Mouse (Mus musculus) embryo, embryonic 9.5 days (tissue): ENCODE results near the gene Ncl.
A peak's percentile ranks its signal among the peaks of the same experiment; 100 is the strongest.

Source experiments
- DNase-seq: peaks from one replicate; pipeline ENCODE4 v3.0.0-alpha.2; 2017; ENCODE audit errors: extremely low spot score

The Ncl gene

GRCm38 (mm10) chr1:86358906-86359797, at the start of gene Ncl:
Gene Ncl (minus strand): TSS chr1:86359400.
- DNase-seq = peak; percentile 98

GRCm38 (mm10) chr1:86408515-86408914, 49.3 kb upstream of the Ncl start:
- no peak for DNase-seq

DNA sequence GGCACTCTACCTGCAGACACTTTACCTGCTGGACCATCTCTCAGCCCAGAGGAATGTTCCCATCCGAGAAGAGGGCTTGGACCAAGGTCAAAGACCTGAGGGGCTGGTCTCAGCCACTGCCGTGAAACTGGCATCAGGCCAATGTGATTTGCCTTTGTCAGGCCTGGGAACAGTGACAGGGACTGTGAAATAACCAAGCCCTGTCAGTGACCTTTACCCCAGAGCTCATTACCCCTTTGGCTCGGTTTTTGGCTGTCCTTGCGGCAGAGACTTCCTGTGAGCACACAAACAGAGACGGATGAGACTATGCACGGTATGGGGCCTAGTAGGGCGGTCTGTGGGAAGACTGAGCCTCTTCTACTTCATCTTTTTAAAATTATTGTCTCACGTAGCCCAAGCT, 47.7 kb upstream of the Ncl start:
- DNase-seq = no peak

- no peak for DNase-seq
Measured at GRCm38 (mm10) chr1:86406313-86406712, 47.1 kb upstream of the Ncl start.

- DNase-seq = no peak
Measured at GRCm38 (mm10) chr1:86404834-86405233, 45.6 kb upstream of the Ncl start.

DNA sequence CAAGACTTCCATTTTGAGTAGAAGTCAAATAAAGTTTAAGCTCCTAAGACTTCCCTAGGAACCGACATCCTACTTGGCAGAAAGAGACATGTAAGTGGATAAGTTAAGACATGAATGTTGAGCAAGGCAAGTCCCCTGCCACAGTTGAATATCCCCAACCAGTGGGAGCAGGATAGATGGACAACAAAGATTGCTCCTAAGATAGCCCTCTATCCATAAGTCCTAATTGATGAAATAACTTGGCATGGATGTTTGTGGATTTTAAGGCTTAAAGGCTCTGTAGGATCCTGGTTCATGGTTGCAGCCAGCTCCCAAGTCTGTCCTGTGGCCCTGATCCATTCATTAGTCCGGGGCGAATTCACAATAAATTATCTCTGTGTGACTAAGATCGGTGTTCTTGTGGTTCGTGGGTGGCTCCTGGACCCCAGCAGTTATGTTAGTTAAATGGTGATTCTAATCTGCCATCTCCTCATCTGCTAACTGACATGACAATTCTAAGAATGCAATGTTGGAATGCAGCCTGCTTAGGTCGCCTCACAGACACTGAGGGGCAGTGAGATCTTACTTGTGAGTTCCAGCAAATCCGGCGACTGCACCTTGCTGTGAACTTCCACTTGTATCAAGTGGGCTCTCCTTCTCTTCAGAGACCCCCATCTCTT, 41.0 kb upstream of the Ncl start:
- DNase-seq = no peak

- DNase-seq = no peak
Measured at GRCm38 (mm10) chr1:86399322-86399721, 40.1 kb upstream of the Ncl start.

DNA sequence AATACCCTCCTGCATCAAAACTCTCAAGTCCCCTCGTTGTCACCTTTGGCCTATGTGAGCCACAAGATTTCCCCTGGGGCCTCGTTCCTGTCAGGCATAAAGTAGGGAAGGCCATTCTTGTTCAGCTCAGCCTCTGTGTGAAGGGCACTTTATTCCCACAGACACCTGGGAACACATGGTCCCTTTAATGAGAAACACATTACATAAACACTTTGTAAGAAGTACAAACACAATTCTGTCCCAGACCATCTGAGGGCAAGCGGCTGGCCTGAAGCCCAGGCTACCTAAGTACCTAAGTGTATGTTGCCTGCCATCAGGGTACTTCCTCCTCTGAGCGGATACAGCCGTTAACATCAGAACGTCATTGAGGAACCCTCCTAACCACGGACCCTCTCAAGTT, 39.0 kb upstream of the Ncl start:
- DNase-seq = peak; percentile 41

GRCm38 (mm10) chr1:86397621-86398020, 38.4 kb upstream of the Ncl start:
- DNase-seq = no peak

- no peak for DNase-seq
Measured at GRCm38 (mm10) chr1:86395897-86396296, 36.7 kb upstream of the Ncl start.

DNA sequence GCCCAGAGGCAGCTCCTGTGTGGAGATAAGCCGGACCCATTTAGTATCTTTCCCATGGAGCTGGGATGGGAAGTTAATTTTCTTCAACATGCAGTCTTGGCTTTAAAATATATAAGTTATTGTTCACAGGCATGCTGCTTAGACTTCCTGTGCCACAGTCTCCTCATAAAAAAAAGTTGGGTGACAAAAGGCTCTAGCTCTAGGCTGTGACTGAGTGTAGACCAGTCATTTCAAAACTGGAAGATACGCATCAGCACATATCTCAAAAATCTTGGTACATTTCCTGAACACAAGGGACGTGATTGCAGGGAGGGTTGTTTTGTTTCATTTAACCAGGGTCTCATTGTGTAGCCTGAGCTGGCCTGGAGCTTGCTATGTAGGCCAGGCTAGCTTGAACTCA, 35.0 kb upstream of the Ncl start:
- no peak for DNase-seq

- no peak for DNase-seq
Measured at GRCm38 (mm10) chr1:86393219-86393618, 34.0 kb upstream of the Ncl start.

DNA sequence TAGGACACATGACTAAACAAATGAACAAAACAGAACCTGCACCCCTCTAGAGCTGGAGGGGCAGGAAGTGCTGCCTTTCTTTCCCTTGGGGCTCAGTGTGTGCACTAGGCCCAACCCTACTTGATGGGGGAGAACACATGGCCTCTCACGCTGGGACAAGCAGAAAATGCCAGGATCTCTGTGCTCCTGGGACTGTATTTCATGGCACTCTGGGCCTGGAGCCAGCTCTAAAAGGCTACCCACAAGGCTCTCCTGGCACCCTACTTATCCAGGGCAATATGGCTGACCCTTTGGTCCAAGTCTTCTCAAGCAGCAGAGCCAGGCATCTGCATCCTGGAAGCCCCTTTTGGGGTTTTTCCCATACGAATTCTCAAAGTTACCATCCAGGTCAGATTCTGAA, 32.2 kb upstream of the Ncl start:
- DNase-seq = no peak

- peak; percentile 81 for DNase-seq
Measured at GRCm38 (mm10) chr1:86389230-86389629, 30.0 kb upstream of the Ncl start.

DNA sequence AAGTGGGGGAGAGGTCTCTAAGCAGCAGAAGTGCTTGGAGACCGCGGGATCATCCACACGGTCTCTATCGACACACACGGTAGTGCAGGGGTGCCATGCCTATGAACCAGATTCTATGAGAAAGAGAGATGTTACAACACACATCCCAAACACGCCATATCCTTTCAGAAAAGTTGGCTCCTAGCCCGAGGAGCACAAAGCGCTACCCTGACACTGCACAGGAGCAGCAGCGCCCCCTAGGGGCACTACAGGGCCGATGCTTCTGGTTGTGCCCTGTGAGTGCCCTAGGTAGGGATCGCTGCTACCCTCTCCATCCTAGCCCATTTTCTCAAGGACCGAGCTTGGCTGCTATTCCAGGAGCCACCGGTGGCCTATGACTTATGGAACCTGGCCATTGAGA, 21.8 kb upstream of the Ncl start:
- DNase-seq = peak; percentile 35

GRCm38 (mm10) chr1:86379161-86379569, 20.0 kb upstream of the Ncl start:
- DNase-seq = no peak

DNA sequence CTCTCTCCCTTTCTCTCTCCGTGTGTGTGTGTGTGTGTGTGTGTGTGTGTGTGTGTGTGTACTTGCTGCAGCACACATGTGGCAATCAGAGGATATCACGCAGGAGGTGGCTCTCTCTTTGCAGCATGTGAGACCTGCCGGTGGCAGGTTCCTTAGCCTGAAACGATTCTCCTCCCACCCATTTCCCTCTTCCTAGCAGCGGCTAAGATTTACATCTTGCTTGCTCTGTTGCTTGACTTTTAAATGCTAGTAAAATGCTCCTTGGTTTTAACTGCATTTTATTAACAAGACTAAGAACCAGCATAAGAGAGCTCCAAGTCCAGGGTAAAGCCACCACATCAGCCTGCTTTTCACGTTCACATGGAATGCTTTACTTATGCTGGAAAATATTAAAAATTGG, 19.5 kb upstream of the Ncl start:
- no peak for DNase-seq

DNA sequence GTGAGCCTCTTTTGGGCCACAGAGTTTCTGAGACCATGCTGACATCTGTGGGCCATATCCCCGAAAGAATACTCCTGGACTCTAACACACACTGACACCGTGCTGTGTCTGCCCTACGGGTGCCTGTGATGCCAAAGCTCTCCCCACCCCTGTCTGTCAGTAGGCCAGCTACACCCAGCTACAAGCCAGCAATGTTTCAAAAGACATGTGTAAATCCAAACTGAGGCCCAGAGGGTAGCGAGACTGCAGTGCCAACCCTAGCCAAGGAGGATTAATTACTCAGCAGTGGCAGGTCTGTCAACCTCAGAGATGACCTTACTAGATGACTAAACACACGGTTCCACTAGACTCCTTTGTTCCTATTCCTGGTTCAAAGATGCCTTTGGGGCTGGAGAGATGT, 17.2 kb upstream of the Ncl start:
- no peak for DNase-seq

GRCm38 (mm10) chr1:86371997-86372396, 12.8 kb upstream of the Ncl start:
- DNase-seq = peak; percentile 26

DNA sequence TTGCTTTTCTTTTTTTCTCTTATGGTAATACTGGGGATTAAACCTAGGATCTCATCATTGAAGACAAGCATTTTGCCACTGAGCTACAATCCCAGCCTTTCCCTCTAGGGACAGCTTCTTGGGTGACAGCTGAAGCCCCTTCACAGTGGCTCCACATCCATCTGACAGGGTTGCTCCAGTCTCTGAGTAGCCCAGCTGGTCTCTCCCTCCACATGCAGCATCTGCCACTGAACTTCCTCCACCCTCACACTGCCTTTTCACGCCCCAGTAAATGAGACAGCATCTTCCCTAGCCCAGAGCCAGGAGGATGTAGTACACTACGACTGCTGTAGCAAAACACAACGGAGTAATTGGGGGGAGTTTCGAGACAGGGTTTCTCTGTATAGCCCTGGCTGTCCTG, 8.9 kb upstream of the Ncl start:
- DNase-seq = no peak

DNA sequence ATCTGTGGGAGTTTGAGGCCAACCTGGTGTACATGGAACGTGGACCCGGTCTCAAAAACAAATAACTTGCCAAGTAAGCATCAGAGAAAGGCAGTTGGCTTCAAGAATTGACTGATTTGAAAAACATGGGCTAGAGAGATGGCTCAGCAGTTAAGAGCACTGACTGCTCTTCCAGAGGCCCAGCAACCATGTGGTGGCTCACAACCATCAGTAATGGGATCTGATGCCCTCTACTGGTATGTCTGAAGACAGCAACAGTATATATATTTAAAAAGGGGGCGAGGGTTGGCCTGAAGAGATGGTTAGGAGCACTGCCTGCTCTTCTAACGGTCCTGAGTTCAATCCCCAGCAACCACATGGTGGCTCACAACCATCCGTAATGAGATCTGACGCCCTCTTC, 4.5 kb upstream of the Ncl start:
- peak; percentile 57 for DNase-seq

DNA sequence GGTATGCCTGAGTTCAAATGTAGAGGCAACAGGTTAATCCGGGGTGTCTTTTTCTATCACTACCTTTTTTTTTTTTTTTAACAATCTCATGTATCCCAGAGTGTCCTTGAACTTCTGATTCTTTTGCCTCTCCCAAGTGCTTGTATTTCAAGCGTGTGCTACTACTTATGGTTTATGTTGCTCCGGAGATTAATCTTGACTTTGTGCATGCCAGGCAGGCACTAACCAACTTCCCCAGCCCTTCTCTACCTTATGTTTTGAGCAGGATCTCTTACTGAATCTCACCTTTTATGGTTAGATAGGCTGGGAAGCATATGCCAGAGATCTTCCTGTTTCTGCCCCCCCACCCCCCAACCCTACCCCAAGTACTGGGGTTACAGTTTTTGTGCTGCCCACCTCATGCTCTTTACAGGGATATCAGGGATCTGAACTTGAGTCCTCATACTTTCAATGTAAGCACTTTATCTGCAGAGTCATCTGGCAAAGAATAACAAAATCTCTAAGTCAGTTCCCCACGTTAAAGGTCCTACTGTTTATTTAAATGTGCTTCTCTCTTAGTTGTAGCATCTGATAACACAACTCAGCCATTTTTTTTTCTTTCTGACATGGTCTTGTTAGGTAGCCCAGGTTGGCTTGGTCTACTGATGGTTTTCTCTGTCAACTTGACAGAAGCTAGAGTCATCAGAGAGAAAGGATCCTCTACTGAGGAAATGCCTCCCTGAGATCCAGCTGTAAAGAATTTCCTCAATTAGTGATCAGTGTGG, 2.8 kb upstream of the Ncl start:
- DNase-seq = no peak

DNA sequence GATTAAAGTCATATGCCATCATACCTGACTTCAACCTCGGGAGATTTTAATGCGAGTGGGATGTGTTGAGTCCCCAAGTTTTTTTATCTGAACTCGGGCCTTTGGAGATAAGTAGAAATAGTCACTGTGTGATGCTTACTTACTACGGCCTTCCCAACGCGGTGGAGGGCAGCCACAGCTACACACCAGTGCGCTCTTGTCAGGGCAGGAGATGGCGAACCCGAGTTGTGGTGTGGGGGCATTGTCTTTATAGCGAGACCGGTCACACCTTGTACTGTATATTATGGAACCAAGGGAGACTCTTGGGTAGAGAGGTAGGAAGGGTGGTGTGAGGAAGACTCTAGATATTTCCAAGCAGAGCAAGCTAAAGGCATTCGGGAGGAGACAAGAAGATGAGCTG, 1.2 kb upstream of the Ncl start:
- peak; percentile 45 for DNase-seq
